Mouse (Mus musculus) right cerebral cortex, postnatal 25 days (tissue): Measurements from ENCODE around the gene BC049715.
"Not testable (repeated sequence)": the region's sequence is repeated elsewhere in the genome, so short reads cannot be mapped to it uniquely, and the experiment has no call there.

Experiments
- DNase-seq: peaks from one replicate; pipeline ENCODE4 v3.0.0; 2022

BC049715 gene

DNA sequence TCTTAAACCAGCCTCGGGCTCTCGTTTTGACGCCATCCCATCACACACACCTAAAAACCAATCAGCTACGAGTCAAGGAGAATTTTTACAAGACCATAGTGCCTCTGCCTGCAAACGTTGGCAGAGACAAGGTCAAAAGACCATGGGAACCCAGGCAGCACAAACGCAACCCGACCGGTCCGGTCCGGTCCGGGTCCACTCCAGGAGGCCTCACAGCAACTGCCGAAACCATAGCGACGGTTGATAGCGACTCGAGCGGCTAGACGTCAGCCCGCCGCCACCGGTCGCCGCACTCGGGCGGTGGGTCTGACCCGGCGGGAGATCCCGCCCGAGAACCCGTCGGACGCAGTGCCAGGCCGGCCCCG, at the start of gene BC049715:
Gene BC049715 (plus strand): TSS at position 111 of the 365 bp plus-strand sequence.
- no peak for DNase-seq

DNA sequence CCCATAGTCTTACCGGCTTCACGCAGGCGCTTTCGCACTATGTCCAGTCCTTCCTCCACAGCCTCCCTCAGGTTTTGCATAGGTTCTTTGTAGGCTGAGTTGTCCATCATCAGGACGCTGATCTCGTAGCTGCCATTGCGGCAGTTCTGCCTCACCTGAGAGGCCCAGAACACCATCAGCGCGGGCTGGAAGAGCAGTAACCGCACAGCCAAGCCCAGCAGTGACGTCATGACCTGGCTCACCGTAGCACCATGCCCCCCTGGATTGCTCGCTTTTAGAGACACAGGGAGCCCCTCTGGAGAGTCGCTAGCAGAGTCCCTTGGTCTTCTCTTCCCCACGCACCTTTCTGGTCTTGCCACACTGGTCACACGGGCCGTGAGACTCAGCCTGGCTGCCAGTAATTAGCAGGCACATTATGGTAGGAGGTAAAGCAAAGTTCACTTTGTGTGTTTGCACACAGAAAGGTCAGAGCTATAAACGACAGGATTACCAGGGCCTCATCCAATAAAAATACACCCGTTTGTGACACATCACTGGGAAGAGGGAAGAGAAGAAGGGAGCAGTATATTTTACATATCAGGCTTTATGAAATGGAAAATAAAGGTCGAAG, 45.9 kb upstream of the BC049715 start, which contains the start of gene Gucy2c:
Gene Gucy2c (minus strand): TSS at position 389 of the 610 bp plus-strand sequence.
- no peak for DNase-seq

DNA sequence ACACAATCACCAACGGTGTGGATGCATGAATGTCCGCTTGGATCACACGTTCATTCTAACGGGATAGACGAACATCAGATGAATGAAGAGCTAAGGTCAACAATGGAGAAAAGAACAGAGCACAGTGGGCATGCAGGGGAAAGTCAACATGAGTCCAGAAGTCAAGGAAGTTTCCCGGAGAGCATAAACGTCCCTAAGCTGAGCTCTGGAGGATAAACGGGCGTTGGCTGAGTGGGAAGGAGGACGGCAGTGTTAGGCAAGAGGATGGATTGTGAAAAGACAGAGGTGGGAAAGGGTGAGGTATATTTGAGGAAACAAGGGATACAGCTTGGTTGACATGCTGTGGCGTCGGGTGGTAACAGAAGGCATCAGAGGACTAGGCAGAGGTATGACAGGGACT, 45.3 kb upstream of the BC049715 start:
- no peak for DNase-seq

DNA sequence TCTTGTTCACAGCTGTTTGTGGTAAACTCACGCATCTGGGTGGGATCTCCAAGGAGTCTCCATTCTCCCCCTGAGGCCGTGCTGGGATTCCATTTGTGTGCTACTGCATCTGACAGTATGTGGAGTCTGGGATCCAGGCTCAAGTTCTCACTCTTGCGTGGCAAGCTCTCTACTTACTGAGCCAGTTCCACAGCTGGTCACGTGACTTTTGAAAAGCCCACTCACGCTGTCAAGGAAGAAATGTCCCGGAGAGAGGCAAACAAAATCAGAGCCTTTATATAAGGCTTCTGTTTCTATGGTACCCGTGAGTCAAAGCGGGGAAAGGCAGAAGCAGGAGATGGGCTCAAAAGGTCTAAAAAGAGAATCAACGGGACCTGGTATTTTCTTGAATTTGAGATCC, 44.7 kb upstream of the BC049715 start:
- DNase-seq = peak; percentile 14

DNA sequence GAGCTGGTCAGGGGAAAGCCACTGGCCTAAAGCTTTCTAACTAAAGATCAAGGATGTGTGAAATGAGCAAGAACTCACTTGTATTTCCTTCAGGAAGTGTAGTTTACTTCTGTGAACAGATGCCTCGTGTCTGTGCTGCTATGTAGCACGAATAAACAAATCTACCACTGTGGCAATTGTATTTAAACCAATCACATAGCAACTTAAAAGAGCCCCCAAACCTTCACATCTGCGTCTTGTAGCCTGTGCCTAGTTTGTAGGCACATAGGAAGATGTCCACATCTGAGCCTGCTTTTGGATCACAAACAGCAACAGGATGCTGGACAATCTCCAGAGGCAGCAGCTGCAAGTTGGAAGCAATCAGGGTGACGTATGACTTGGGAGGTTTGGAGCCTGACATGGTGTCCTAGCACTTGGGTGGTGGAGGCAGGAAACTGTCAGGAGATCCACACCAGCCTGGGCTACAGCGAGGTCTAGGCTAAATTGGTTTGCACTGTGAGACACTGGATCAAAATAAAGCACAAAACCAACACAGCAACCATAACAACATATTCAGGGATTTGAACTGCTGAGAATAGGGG, 37.9 kb upstream of the BC049715 start:
- DNase-seq = no peak

DNA sequence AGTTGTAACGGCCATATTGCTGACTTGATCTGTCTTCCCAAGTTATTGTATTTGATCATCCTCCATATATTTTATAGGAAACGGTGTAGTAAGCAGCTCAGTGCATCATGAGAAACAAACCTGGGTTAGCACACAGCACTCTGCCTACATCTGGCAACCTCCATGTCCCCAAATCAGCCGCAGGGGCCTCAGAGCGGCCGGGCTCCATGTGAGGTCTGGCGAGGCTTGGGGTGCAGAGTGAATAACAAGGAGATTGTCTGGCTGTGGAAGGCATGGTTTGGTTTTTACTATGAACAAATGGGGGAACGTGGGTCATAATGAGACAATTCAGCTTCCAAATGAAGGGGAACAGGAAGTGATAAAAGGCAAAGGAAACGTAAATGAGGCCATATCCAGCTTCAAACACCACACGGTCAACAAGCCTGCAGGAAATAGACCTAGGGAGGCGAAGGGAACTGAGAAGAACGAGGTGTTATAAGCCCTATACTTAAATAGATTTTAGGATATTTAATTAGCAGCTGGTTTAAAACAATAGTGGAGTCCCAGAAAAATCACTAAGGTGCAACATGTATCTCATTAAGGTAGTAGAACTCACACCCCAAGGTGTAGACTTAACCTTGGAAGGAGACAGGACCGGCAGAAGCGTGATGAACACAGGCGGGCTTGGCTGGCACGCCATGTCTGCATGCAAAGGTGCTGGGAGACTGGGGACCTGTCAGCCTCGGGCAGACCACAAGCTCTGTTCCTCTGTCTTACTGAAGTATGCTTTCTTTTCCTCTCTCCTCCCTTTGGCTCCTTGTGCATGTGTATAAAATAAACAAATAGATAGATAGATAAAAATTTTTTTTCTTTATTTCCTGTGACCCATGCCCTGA, 34.3 kb upstream of the BC049715 start:
- no peak for DNase-seq

DNA sequence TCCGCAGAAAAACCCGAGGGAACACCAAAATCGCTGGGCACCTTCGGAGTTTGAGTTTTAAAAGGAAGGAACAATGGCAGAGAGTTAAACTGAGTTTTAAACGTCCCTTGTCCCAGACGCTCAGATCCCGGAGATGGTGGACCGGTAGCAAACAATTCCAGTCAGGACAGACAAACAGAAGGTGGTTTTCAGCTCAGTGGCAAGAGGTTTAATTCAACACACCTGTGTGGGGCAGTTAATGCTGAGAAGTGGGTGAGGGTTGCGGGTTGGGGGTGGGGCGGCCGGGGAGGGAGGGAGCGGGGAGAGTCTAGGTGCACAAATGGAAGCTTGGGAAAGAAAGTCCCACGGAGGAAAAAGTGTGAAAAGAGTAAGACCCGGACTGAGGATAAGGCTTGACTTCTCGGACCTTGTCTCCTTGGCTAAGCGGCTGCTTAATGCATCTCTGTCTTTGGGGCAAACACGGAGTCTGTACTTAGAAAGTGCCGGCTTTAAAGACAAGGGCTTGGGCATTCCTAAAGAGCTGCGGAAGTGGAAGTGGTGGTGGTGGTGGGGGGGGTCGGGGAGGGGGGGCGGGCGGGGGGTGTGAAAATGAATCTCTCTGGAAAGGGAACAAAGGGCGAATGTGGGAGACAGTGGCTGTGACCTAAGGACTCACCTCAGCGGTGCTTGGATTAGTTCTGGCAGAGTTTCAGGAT, 33.4 kb upstream of the BC049715 start:
- no peak for DNase-seq

DNA sequence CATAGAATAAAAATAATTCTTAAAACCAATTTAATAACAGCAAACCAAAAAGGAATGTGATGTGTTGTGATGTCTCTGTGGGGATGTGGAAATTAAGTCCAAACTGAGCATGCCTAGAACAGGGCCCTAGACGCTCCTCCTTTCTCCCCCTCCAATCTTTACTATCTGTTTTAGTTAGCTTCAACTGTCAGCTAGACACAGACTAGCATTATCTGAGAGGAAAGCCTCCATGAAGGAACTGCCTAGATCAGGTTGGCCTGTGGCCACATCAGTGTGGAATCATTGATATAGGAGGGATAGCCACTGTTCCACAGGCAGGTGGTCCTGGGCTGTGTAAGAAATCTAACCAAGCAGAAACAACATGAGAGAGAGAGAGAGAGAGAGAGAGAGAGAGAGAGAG, 32.3 kb upstream of the BC049715 start:
- no peak for DNase-seq

DNA sequence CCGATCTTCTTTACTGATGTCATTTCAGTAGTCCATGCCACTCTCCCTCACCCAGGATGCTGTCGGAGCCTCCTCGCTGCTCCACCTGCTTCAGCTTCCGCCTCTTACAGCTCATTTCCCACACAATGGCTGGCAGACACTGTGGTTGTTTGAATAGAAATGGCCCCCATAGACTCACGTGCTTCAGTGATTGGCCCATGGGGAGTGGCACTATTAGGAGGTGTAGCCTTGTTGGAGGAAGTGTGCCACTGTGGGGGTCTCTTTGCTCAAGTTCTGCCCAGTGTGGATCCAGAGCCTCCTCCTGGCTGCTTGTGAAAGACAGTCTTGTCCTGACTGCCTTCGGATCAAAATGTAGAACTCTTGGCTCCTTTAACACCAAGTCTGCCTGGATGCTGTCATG, 31.6 kb upstream of the BC049715 start:
- no peak for DNase-seq

DNA sequence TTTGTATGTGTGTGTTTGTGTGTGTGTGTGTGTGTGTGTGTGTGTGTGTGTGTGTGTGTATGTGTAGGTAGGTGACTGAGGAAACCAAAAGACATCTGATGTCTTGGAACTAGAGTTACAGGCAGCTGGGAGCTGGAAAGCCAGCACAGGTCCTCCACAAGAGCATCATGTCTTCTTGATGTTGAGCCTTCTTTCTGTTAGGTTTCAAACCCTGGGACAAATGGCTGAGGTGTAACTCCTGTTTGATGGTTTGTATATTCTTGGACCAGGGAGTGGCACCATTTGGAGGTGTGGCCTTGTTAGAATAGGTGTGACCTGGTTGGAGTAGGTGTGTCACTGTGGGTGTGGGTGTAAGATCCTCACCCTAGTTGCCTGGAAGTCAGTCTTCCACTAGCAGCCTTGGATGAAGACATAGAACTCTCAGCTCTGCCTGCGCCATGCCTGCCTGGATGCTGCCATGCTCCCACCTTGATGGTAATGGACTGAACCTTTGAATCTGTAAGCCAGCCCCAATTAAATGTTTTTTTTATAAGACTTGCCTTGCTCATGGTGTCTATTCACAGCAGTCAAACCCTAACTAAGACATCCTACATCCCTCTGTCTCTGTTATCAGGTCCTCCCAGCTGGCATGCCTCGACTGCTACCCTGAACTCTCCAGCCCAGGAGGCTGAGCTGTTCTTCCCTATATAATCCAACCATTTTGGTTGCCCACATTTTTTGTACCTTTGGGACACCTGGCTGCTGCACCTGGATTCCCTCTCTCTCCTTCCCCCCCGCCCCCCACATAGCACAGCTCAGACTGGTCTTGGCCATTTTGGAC, 29.3 kb upstream of the BC049715 start:
- not testable (repeated sequence) for DNase-seq

DNA sequence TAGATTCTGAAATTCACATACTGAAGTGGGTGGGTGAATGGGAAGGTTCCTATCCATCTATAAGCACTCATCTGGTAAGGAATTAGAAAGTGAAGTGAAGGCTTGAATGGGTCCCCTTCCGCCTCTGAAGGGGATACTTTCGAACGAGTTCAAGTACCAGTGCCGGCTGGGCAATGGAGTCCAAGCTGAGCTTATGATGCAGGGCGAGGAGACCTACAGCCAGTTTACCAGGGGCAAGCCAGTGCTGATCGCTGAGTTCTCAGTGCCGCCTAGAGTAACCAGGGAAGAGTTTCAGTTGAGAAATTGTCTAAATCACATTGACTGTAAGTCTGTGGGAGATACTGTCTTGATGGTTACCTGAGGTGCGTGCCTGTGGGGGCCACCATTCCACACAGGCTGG, 26.7 kb upstream of the BC049715 start:
- no peak for DNase-seq

DNA sequence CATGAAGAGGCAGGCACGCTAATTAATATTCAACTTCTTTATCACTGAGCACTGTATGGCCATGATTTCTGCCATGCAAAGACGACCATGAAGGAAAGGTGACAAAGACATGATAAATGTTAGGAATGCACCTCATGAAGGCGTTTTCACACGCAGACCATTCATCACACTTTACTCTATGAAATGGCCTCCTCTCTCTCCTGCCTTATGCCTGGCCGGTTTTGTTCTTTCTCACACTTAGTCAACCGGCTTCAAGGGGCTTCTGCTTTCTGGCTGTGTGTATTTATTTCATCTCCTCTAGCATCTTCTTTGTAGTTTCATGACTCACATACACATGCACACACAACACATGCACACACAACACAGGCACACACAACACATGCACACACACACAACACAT, 26.2 kb upstream of the BC049715 start:
- no peak for DNase-seq

DNA sequence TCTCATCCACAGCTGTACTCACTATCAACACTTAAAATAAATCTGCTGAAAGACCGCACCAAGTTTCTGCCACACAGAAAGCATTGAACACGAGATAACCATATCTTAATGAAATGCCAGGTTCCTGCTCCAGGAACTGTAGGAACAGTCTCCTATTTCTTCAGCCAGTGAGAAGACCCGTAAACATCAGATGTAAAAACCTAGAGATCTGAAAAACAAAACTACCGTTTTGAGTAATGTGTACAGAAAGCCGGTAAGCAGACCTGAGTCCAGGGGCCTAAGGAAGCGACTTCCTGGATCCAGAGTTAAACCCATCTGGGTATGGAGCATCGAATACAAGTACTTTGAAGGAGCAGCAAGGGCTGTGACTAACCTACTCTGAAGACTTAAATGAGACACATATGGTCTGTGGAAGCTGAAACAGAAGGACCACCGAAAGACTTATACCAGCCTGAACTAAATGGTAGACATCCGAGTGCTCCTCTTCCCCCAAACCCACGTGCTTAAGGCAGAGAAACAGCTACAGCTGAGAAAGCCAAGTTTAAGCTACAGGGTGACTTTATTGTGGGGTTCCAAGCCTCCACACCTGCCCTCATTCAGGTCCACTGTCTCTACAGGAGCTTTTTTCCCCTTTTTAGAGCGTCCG, 24.2 kb upstream of the BC049715 start:
- DNase-seq = no peak

DNA sequence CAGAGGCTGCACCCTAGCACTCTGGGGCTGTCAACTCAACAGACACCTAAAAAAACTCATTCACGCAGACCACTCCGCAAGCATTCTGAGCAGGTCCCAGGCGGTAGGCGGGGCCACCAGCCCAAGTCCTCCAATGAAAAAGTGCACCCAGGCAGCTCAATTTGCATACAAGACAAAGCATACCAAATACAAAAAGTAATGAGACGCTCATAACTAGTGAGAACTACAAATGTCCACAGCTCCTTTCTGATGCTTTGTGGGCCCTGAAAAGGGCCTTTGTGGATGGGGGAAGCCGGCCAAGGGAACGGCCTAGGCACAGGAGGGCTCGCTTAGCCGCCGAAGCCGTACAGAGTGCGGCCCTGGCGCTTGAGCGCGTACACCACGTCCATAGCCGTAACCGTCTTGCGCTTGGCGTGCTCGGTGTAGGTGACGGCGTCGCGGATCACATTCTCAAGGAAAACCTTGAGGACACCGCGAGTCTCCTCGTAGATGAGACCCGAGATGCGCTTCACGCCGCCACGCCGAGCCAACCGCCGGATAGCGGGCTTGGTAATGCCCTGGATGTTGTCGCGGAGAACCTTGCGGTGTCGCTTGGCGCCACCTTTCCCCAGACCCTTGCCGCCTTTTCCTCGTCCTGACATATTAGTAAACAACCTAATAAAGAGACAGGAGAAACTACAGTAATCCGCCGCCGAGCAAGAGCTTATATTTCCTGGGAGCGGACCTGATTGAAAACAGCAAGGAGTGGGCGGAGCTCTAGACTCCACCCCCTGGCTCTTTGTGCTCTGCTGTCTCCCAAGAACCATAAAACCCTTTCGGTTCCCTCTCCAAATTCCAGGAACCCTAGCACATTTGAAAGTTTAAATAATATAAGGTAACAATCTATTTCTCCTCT, 23.4 kb upstream of the BC049715 start, which contains the start of gene Hist4h4:
Gene Hist4h4 (minus strand): TSS at position 677 of the 895 bp plus-strand sequence.
- peak; percentile 94 for DNase-seq

DNA sequence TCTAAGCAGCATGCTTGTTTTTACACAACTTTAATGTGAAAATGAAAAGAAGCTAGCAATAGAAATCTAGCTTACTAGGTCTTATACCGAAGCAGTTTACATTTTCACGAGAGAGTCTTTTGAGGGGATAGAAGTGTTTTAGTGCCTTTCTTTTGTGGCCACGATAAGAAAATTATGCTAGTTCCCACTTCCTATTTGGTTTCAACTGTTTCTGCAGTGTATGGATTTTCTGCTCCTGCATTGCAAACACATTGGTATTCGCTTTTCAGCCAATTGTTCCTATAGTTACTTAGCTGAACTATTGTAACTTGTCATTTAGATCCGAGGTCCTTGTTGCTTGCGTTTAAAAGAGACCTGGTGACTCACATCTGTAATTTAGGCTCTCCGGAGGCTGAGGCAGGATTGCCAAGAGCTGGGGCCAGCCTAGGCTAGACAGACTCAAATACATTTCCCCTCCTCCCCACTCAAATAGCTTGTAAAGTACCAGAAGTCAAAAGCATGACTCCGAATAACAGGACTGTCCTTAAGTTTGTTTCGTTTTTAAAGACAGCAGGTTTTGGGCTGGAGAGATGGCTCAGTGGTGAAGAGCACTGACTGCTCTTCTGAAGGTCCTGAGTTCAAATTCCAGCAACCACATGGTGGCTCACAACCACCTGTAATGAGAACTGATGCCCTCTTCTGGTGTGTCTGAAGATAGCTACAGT, 22.6 kb upstream of the BC049715 start:
- no peak for DNase-seq

DNA sequence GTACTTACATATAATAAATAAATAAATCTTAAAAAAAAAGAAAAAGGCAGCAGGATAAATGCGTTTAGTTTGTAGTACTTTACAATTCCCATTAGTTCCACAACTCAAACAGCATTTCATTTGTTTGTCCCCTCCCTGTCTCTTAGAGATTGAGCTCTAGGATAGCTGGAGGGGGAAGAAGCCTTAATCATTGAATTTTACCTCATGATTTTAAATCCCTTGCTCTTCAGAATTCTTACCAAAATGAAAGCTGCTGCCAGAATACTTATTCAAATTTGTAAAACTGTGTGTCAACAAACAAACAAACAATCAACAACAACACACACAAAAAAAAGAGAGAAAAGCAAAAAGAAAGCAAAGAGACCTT, 22.0 kb upstream of the BC049715 start:
- DNase-seq = no peak

DNA sequence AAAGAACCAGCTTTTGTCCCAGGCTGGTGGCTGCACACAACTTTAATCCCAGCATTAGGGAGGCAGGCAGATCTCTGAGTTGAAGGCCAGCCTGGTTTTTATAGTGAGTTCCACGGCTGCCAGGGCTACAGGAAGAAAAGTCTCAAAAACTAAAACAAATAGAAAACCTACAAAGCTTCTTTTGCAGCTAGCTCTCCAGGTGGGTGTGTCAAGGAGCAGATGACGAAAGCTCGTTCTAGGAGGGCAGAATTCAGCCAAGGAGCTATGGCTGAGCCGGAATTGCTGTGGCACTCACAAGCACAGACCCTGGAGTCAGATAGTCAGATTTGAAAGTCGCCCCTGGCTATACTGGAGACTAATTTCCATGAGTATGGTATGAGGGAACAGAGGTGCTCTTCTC, 20.6 kb upstream of the BC049715 start:
- no peak for DNase-seq

DNA sequence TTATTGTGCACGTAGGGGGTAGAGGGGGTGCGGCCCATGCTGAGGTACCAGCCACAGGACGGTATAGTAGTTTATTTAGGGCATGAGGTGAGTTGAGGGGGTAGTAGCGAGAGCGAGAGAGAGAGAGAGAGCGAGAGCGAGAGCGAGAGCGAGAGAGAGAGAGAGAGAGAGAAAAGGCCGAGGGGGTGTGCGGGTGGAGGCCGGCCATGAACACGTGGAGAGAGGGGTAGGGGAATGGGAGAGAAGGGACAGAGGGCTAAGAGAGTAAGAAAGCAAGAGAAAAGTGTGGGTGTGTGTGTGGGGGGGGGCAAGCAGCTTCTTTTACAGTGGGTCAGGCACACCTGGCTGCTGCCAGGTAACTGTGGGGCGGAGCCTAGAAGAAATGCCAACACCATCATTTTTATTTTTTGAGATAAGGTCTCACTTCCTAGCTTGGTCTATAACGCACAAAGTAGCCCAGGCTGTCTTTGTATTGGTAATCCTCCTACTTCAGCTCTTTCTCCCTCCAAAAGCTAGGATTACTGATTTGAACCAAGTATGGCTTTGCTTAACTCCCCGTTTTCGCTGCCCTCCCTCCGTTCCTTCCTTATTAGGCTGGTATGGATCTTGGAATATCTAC, 19.9 kb upstream of the BC049715 start:
- DNase-seq = no peak

DNA sequence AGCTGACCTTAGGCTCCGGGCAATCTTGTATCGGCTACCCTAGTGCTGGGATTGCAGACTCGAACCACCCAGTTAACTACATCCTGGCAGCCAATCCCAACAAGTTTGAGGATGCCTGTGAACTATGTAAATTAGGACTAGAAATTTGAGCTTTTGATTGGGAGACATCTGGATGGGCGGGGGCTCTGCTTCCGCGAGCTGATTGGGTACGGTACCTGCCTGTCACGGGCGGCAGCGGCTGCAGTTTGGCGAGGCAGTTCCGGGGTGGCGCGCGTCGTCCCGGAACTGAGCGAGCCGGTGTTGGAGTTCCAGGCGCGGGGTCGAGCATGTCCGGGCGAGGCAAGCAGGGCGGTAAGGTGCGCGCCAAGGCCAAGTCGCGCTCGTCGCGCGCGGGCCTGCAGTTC, 19.4 kb upstream of the BC049715 start, which contains the start of gene H2afj:
Gene H2afj (plus strand): TSS at position 231 of the 404 bp plus-strand sequence.
- DNase-seq = peak; percentile 98

DNA sequence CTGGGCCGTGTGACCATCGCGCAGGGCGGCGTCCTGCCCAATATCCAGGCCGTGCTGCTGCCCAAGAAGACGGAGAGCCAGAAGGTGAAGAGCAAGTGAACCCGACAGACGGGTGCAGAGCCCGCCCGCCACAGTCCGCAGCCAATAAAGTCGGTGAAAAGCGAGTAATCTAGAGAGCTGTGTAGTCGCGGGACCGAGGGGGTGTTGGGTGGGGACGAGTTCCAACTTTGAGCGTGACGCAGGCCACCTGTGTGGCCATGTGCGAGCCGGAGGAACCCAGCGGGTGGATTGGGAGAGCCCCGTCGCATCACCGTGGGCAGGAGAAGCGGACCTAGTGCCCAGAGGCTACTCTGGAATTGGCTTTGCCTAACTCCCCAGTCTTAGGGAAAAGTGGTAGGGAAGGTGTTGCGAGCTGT, 18.8 kb upstream of the BC049715 start:
- DNase-seq = peak; percentile 59
